Mouse (Mus musculus): Measurements from ENCODE around the gene 1700010B08Rik.

DNA sequence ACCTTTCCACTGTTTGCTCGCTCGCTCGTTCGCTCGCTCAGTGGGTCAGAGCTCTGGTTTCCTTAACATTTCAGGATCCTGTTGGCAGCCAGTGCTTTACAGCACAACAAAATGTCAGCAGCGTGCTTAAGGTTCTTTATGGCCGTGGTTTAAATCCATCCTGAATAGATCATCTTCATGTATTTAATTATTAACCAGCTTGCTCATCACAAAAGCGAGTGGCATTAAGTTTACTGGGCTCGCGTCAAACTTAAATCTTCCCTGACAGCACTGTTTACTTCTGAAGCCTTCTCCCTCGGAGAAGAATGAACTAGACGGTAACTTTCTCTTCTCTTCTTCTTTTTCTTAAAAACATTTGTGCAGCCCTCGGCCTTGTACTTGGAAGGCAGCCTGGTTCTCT is 22.9 kb downstream of the 1700010B08Rik start:
- TF ChIP-seq CTCF (IDR thresholded peaks at IDR 0.05; ENCODE audit: borderline replicate concordance, insufficient read depth, low read depth, low read length) (no peak), POLR2A (IDR thresholded peaks at IDR 0.05; ENCODE audit: borderline replicate concordance, insufficient read depth, low read length) (no peak)
